Mouse (Mus musculus): ENCODE results near the gene Baiap2. TPM values are rescaled to one million over a fixed set of nuclear protein-coding genes. Genes with fewer than 3 reads are reported as not detected.

Gene Baiap2
- polyA plus RNA-seq (2012; rRNA removed) = 78.1 and 88.4 TPM in 2 replicates

DNA sequence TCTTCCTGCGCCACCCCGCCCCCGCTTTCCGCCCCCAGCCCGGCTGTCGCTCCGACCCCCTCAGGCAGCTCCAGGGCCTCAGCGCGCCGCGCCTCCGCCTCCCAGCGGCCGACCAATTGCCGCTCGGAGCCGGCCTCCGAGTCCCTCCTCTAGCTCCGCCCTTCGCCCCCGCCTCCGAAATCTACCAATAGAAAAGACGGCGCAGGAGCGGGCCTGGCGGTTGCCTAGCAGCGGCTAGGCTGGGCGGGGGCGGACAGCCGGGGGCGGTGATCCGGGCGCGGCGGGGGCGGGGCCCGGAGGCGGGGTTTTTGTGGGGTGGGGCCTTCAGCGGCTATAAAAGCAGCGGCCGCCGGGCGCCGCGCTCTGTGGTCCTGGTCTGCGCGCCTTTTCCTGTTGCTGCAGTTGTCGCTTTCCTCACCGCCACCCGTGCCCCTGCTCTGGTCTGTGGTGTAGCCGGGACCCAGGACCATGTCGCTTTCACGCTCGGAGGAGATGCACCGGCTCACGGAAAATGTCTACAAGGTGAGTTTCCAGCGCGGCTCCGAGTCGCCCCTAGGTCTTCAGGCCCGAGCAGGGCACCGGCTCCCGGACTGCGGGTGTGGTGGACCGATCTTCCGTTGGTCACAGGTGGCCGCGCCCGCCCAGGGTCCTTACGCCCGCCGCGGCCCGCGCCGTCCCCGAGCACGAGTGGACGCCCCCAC is at the start of gene Baiap2:
Baiap2 (plus strand) TSS at position 37 of the 701 bp plus-strand sequence.
- peaks cover 62% of the 10 kb centered on the region for H3K4me1 ChIP-seq (ENCODE audit: control insufficient read depth, insufficient read depth, low read length)
- TF ChIP-seq POLR2A (IDR thresholded peaks at IDR 0.05; ENCODE audit: low read depth, low read length) (peak; percentile 99), CTCF (conservative IDR thresholded peaks at IDR 0.05; ENCODE audit: insufficient read depth, insufficient read length, low read depth, low read length) (no peak)
- H3K27me3 ChIP-seq (replicated peaks; ENCODE audit: control insufficient read depth, insufficient read depth, low read length) = no peaks in the 10 kb centered on the region
- H3K36me3 ChIP-seq (ENCODE audit: control insufficient read depth, insufficient read depth, low read length) = no peaks in the 10 kb centered on the region
- 1% methylated on average over 76 of the region's 79 CpGs for WGBS
- DNase-seq = peak; percentile 99
- peak within 1 kb of the TSS; percentile 87 for H3K27ac ChIP-seq (ENCODE audit: insufficient read depth, low read depth, low read length)
- H3K4me3 ChIP-seq (ENCODE audit: insufficient read depth, low read depth, low read length) = peak within 1 kb of the TSS; percentile 82

DNA sequence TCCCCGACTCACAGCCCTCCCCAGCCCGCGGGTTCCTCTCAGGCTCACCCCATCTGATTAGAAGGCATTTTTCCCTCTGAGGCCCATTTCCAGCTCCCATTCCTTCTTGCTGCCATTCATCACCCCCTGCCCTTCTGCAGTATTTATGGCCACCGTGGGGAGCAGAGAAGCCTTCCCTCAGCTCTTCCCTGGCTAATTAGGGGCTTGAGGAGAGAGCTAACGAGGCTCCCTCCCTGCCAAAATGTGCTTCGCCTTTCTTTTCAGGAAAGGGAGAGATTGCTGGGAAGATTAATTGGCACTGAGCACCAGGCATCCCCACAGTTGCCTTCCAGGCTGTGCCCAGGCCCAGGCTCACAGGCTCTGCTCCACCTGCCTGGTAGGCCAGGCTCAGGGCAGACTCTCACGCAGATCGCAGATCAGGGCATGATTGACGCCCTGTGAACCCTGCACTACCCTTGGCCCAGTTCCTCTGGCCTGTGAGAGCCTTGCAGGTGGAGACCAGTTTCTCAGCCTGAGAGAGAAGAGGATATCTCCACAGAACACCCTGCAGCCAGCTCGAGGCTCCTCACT is 48.8 kb upstream of the Baiap2 start:
- Histone ChIP-seq H3K27ac (ENCODE audit: insufficient read depth, low read depth, low read length) (no peak overlapping the region), H3K36me3 (ENCODE audit: control insufficient read depth, insufficient read depth, low read length) (no peaks in the 10 kb centered on the region), H3K27me3 (replicated peaks; ENCODE audit: control insufficient read depth, insufficient read depth, low read length) (no peaks in the 10 kb centered on the region), H3K4me1 (ENCODE audit: control insufficient read depth, insufficient read depth, low read length) (no peaks in the 10 kb centered on the region), H3K4me3 (ENCODE audit: insufficient read depth, low read depth, low read length) (no peak overlapping the region)
- no peak for DNase-seq
- no peak for TF ChIP-seq CTCF (conservative IDR thresholded peaks at IDR 0.05; ENCODE audit: insufficient read depth, insufficient read length, low read depth, low read length)
- TF ChIP-seq POLR2A (IDR thresholded peaks at IDR 0.05; ENCODE audit: low read depth, low read length) = no peak
- WGBS = 71% methylated on average over 10 of the region's 10 CpGs

DNA sequence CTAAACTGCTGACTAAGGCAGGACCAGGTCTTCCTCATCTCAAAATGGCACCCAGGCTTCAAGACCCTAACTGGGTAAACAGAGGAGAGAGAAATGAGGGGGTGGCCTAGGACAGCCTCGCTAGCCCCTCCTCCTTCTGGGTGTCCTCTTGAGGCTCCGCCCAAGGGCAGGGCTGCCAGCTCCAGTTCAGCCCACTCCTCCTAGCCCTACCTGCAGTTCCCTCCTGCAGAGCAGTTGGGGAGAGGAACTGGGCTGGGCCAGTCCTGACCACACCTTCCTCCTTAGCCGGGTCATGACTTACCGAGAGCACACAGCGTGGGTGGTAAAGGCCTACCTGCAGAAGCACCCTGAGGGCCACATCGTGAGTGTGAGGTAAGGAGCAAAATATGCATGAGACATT is 47.9 kb upstream of the Baiap2 start:
- Histone ChIP-seq H3K36me3 (ENCODE audit: control insufficient read depth, insufficient read depth, low read length) (no peaks in the 10 kb centered on the region), H3K4me1 (ENCODE audit: control insufficient read depth, insufficient read depth, low read length) (no peaks in the 10 kb centered on the region), H3K4me3 (ENCODE audit: insufficient read depth, low read depth, low read length) (no peak overlapping the region), H3K27me3 (replicated peaks; ENCODE audit: control insufficient read depth, insufficient read depth, low read length) (no peaks in the 10 kb centered on the region), H3K27ac (ENCODE audit: insufficient read depth, low read depth, low read length) (no peak overlapping the region)
- 58% methylated on average over 6 of the region's 6 CpGs for WGBS
- TF ChIP-seq POLR2A (IDR thresholded peaks at IDR 0.05; ENCODE audit: low read depth, low read length) (no peak), CTCF (conservative IDR thresholded peaks at IDR 0.05; ENCODE audit: insufficient read depth, insufficient read length, low read depth, low read length) (no peak)
- DNase-seq = peak; percentile 15

DNA sequence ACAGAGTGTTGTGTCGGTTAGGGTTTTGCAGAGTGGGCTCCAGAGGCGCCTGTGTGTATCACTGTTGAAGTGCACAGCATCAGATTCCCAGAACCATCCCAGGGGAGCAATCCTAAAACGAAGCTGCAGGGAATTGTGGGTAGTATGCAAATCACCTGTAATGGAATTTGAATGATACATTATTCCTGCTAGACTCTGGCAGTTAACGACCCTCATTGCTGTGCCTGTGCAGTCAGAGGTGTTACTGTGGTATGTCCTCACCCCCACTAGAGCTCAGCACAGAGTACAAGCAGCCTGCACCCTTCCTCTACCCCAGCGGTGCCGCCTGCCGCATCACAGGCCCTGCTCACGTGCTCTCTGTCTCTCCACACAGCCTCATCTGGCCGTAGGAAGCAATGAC is 45.5 kb upstream of the Baiap2 start:
- no peaks in the 10 kb centered on the region for H3K4me1 ChIP-seq (ENCODE audit: control insufficient read depth, insufficient read depth, low read length)
- TF ChIP-seq POLR2A (IDR thresholded peaks at IDR 0.05; ENCODE audit: low read depth, low read length) = no peak
- TF ChIP-seq CTCF (conservative IDR thresholded peaks at IDR 0.05; ENCODE audit: insufficient read depth, insufficient read length, low read depth, low read length) = no peak
- H3K36me3 ChIP-seq (ENCODE audit: control insufficient read depth, insufficient read depth, low read length) = no peaks in the 10 kb centered on the region
- H3K27ac ChIP-seq (ENCODE audit: insufficient read depth, low read depth, low read length) = no peak overlapping the region
- no peak overlapping the region for H3K4me3 ChIP-seq (ENCODE audit: insufficient read depth, low read depth, low read length)
- WGBS = 79% methylated on average over 9 of the region's 9 CpGs
- DNase-seq = no peak
- no peaks in the 10 kb centered on the region for H3K27me3 ChIP-seq (replicated peaks; ENCODE audit: control insufficient read depth, insufficient read depth, low read length)

DNA sequence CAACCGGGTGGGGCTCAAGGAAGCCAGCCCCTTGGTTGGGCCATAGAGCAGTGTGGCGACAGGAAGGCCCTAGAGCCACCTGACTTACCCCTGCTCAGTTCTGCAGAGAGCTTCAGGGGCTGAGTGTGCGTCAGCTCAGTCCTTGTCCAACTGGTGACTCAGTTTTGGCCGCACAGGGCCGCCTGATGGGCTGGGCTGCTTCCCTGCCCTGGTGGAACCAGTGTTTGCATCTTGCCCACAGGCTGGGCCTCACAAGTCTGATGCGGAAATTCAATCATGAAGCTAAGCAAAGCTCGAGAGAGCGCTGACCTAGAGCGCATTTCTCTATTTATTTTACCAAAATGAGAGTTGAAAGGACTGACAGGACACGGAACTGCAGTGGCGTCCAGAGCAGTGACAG is 43.6 kb upstream of the Baiap2 start:
- no peaks in the 10 kb centered on the region for H3K27me3 ChIP-seq (replicated peaks; ENCODE audit: control insufficient read depth, insufficient read depth, low read length)
- DNase-seq = no peak
- WGBS = 91% methylated on average over 11 of the region's 11 CpGs
- no peak overlapping the region for H3K4me3 ChIP-seq (ENCODE audit: insufficient read depth, low read depth, low read length)
- no peak for TF ChIP-seq POLR2A (IDR thresholded peaks at IDR 0.05; ENCODE audit: low read depth, low read length)
- TF ChIP-seq CTCF (conservative IDR thresholded peaks at IDR 0.05; ENCODE audit: insufficient read depth, insufficient read length, low read depth, low read length) = no peak
- no peak overlapping the region for H3K27ac ChIP-seq (ENCODE audit: insufficient read depth, low read depth, low read length)
- no peaks in the 10 kb centered on the region for H3K36me3 ChIP-seq (ENCODE audit: control insufficient read depth, insufficient read depth, low read length)
- no peaks in the 10 kb centered on the region for H3K4me1 ChIP-seq (ENCODE audit: control insufficient read depth, insufficient read depth, low read length)

DNA sequence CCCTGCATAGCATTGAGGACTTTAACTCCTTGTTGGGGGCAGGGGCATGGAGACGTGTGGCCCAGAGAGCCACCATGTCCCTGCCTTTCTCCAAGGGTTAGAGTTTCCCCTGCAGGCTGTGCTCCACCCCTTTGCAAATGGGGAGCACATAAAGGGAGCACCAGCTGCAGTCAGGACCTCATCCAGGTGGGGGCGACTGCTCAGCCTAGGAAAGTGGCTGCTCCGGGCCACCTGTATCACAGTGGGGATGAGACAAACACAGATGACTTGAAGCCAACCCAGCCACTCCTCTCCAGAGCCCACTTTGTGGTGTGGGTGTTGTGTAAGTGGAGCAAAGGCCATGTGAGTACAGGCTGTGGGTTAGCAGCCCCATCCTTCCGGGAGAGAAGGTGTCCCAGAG is 41.4 kb upstream of the Baiap2 start:
- Histone ChIP-seq H3K4me1 (ENCODE audit: control insufficient read depth, insufficient read depth, low read length) (no peaks in the 10 kb centered on the region), H3K27me3 (replicated peaks; ENCODE audit: control insufficient read depth, insufficient read depth, low read length) (no peaks in the 10 kb centered on the region), H3K4me3 (ENCODE audit: insufficient read depth, low read depth, low read length) (no peak overlapping the region), H3K36me3 (ENCODE audit: control insufficient read depth, insufficient read depth, low read length) (no peaks in the 10 kb centered on the region), H3K27ac (ENCODE audit: insufficient read depth, low read depth, low read length) (no peak overlapping the region)
- DNase-seq = no peak
- no peak for TF ChIP-seq CTCF (conservative IDR thresholded peaks at IDR 0.05; ENCODE audit: insufficient read depth, insufficient read length, low read depth, low read length)
- no peak for TF ChIP-seq POLR2A (IDR thresholded peaks at IDR 0.05; ENCODE audit: low read depth, low read length)
- WGBS = 64% methylated on average over 4 of the region's 4 CpGs

DNA sequence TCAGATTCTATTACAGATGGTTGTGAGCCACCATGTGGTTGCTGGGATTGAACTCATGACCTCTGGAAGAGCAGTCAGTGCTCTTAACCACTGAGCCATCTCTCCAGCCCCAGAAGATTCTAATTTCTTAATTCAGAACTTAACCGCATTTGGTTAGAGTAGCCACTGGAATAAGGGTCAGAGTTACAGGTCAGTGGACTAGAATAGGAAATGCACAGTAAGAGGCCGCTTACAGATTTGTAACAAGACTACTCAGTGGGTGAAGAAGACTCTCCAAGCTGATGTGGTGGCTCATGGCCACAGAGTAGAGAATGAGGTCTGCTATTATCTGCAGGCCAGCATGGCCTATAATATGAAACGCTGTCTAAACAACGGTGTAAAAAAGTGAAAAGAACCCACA is 39.7 kb upstream of the Baiap2 start:
- Histone ChIP-seq H3K4me1 (ENCODE audit: control insufficient read depth, insufficient read depth, low read length) (no peaks in the 10 kb centered on the region), H3K36me3 (ENCODE audit: control insufficient read depth, insufficient read depth, low read length) (no peaks in the 10 kb centered on the region), H3K4me3 (ENCODE audit: insufficient read depth, low read depth, low read length) (no peak overlapping the region), H3K27ac (ENCODE audit: insufficient read depth, low read depth, low read length) (no peak overlapping the region), H3K27me3 (replicated peaks; ENCODE audit: control insufficient read depth, insufficient read depth, low read length) (no peaks in the 10 kb centered on the region)
- no peak for DNase-seq
- WGBS = 56% methylated on average over 4 of the region's 4 CpGs
- TF ChIP-seq CTCF (conservative IDR thresholded peaks at IDR 0.05; ENCODE audit: insufficient read depth, insufficient read length, low read depth, low read length) (no peak), POLR2A (IDR thresholded peaks at IDR 0.05; ENCODE audit: low read depth, low read length) (no peak)

Measured in kidney, adult 2 months (tissue).